Mouse (Mus musculus) spleen, adult 2 months (tissue): ENCODE measurements around the gene Olfr1432.

Experiments used
- CTCF ChIP-seq: fragments of 200-500 bp; IDR thresholded peaks from 2 replicates; pipeline ENCODE4 v1.5.1; 2011; ENCODE audit warnings: mild to moderate bottlenecking, inconsistent platforms; ENCODE audit not compliant: insufficient read depth, insufficient read length, insufficient replicate concordance; ENCODE audit errors: extremely low read depth
- POLR2A ChIP-seq: fragments of 200-500 bp; IDR thresholded peaks from 2 replicates; pipeline ENCODE4 v1.6.1; 2011; ENCODE audit warnings: low read depth, low read length, inconsistent platforms

DNA sequence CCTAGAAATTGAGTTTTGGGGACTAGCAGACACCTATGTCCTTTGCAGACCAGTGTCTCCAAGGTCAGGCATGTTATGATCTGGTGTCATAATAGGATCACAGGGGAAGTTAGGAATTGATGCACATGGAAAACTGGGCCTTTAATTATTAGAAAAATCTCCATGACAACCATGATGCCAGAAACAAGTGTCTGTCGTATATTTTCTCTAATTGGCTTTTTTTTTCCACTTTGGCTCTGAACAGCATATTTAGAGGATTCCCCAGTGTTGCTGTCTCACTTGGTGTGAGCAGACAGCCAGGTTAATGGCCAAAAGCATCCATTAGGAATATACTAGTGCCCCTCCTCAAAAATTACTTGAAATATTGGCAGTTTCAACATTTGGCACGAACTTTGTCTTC, 47.2 kb upstream of the Olfr1432 start, which contains the start of gene Olfr1434:
- TF ChIP-seq CTCF (no peak), POLR2A (no peak)
